In genomic region chr4:109147278-109148038, GRCm38 (mm10) we compare ENCODE assay signal across 8 mouse cellular contexts. TPM values are rescaled to one million over a fixed set of nuclear protein-coding genes. Genes with fewer than 3 reads are reported as not detected.
DNase-seq lines count a peak whose midpoint lies in the region; ATAC-seq and TF ChIP-seq lines count a peak whose summit lies in the region.

No protein-coding gene starts in this region.

- peak overlapping the region; percentile 80 for H3K27ac ChIP-seq in heart, adult 2 months
- peak overlapping the region; percentile 35; the same call in 1 of the 2 replicates for H3K27ac ChIP-seq in intestine, embryonic 16.5 days (ENCODE audit: low read length)
- no peak overlapping the region for H3K27ac ChIP-seq in liver, embryonic 13.5 days

- peaks cover 3% of the 10 kb centered on the region; the same call in 1 of the 2 replicates for H3K79me2 ChIP-seq in heart, adult 2 months (replicated peaks; ENCODE audit: control insufficient read depth, insufficient read depth, low read length)

- ATAC-seq in intestine, embryonic 16.5 days, result peak; percentile 58
- peak; percentile 29; the same call in 1 of the 2 replicates for ATAC-seq in liver, embryonic 13.5 days (ENCODE audit: low read depth)

- H3K27me3 ChIP-seq in heart, adult 2 months (ENCODE audit: control insufficient read depth, insufficient read depth, low read length), result no peaks in the 10 kb centered on the region
- H3K27me3 ChIP-seq in intestine, embryonic 16.5 days (replicated peaks; ENCODE audit: control insufficient read depth, insufficient read depth, low read length), result no peaks in the 10 kb centered on the region
- H3K27me3 ChIP-seq in liver, embryonic 13.5 days, result no peaks in the 10 kb centered on the region

- H3K9ac ChIP-seq in heart, adult 2 months (ENCODE audit: low read depth, low read length), result peak overlapping the region; percentile 52; the same call in 1 of the 2 replicates
- H3K9ac ChIP-seq in intestine, embryonic 16.5 days (ENCODE audit: low read depth, low read length), result no peak overlapping the region
- H3K9ac ChIP-seq in liver, embryonic 13.5 days, result no peak overlapping the region

- peak; percentile 59 to 64 for DNase-seq in B cell, adult 2 months
- peak; percentile 49 for DNase-seq in Muller cell, postnatal 12 days (ENCODE audit: inconsistent ontology term)
- peak; percentile 52 to 55 for DNase-seq in cerebellum, postnatal 14 days
- peak; percentile 57 to 63 for DNase-seq in heart, adult 2 months
- DNase-seq in liver, embryonic 13.5 days, result peak; percentile 8
- DNase-seq in naive thymus-derived CD4-positive, alpha-beta T cell, adult 2 months (ENCODE audit: low read depth), result peak; percentile 73
- DNase-seq in testis, postnatal 10 days (ENCODE audit: low spot score), result peak; percentile 56

- no peaks in the 10 kb centered on the region for H3K9me3 ChIP-seq in intestine, embryonic 16.5 days (ENCODE audit: control insufficient read depth, low read length)
- no peaks in the 10 kb centered on the region for H3K9me3 ChIP-seq in liver, embryonic 13.5 days (replicated peaks)

- peak; percentile 26; the same call in 1 of the 2 replicates for TF ChIP-seq POLR2A in heart, adult 2 months (IDR thresholded peaks at IDR 0.05; ENCODE audit: insufficient read depth, low read depth, low read length)

- H3K4me2 ChIP-seq in intestine, embryonic 16.5 days (ENCODE audit: low read depth, low read length), result peak overlapping the region; percentile 1; the same call in 1 of the 2 replicates
- no peak overlapping the region for H3K4me2 ChIP-seq in liver, embryonic 13.5 days

- peak overlapping the region; percentile 7; the same call in 1 of the 2 replicates for H3K4me3 ChIP-seq in heart, adult 2 months
- no peak overlapping the region for H3K4me3 ChIP-seq in intestine, embryonic 16.5 days (ENCODE audit: low read length)
- H3K4me3 ChIP-seq in liver, embryonic 13.5 days (replicated peaks), result no peak overlapping the region

- WGBS in heart, adult 2 months, result 20% methylated on average over 11 of the region's 11 CpGs
- 52% methylated on average over 11 of the region's 11 CpGs for WGBS in intestine, embryonic 16.5 days
- 53% methylated on average over 11 of the region's 11 CpGs for WGBS in liver, embryonic 13.5 days (ENCODE audit: insufficient replicate concordance)

- intact Hi-C loops in heart, adult 2 months (cut with DNase I), result loop anchor here (2.0 to 5.0 kb wide), 3 partner anchors 25 to 55 kb away; no protein-coding TSS in a partner anchor

- peaks cover 14% of the 10 kb centered on the region for H3K36me3 ChIP-seq in heart, adult 2 months (ENCODE audit: control insufficient read depth, insufficient read depth, low read length)
- H3K36me3 ChIP-seq in intestine, embryonic 16.5 days (ENCODE audit: control insufficient read depth, insufficient read depth, low read length), result no peaks in the 10 kb centered on the region
- no peaks in the 10 kb centered on the region for H3K36me3 ChIP-seq in liver, embryonic 13.5 days

- peaks cover 21% of the 10 kb centered on the region for H3K4me1 ChIP-seq in heart, adult 2 months (ENCODE audit: control insufficient read depth, insufficient read depth, low read length)
- 0 out of 2 replicates have a peak, but pooled peaks cover 7% of the 10 kb centered on the region for H3K4me1 ChIP-seq in intestine, embryonic 16.5 days (ENCODE audit: control insufficient read depth, insufficient read depth, low read length)
- H3K4me1 ChIP-seq in liver, embryonic 13.5 days (replicated peaks), result peaks cover 4% of the 10 kb centered on the region

- peak; percentile 90 for TF ChIP-seq CTCF in heart, adult 2 months (IDR thresholded peaks at IDR 0.05)

- 0 out of 2 replicates have a peak, but pooled peaks have one; percentile 49 for TF ChIP-seq EP300 in heart, adult 2 months (IDR thresholded peaks at IDR 0.05; ENCODE audit: insufficient read depth, low read depth, low read length)

RNA-seq across cellular contexts. Expression of gene Osbpl9, which starts 54.6 kb away (rescaled TPM):
- total RNA-seq in heart, adult 2 months (2021), result 100 to 1,000 TPM in 1 of 2 experiments, 10 to 100 TPM in 1; 91.6 to 102 TPM
- 92.3 and 142 TPM in 2 replicates for polyA plus RNA-seq in heart, adult 2 months (2012; rRNA removed)
- polyA plus RNA-seq in intestine, embryonic 16.5 days (2015; fragmentation: Nextera tagmentation; extraction: Ambion mirVana), result 50.4 and 53.5 TPM in 2 replicates
- polyA plus RNA-seq in liver, embryonic 13.5 days (2015; fragmentation: Nextera tagmentation; extraction: Ambion mirVana), result 28.1 and 33.8 TPM in 2 replicates

Comparison
In these comparisons a context has a peak if more than half of its experiments do, and no peak if none do; other contexts are left out.
1. DNase-seq: peak in every context shown above with its lines; median percentile 73 in naive thymus-derived CD4-positive, alpha-beta T cell, adult 2 months; 62 in B cell, adult 2 months; 60 in heart, adult 2 months; 56 in testis, postnatal 10 days; 54 in cerebellum, postnatal 14 days; 49 in Muller cell, postnatal 12 days; 8 in liver, embryonic 13.5 days.